Mouse (Mus musculus) heart, embryonic 16.5 days (tissue): ENCODE data around the gene Klhl23. TPM values are rescaled to one million over a fixed set of nuclear protein-coding genes. Genes with fewer than 3 reads are reported as not detected.

Experiments used
- ATAC-seq: fragments of 200-750 bp; cut with Nextera tagmentation; replicated peaks from 2 replicates; pipeline ENCODE4 v1.8.0; 2017; ENCODE audit warnings: moderate number of reproducible peaks; ENCODE audit not compliant: insufficient read depth, low FRiP score; ENCODE audit errors: extremely low read depth
- H3K27ac ChIP-seq: fragments of 300-500 bp; sonication (generic); 2 replicates; pipeline ENCODE4 v1.5.1; 2014; ENCODE audit warnings: mild to moderate bottlenecking, low read length, control low read depth, moderate library complexity
- H3K27me3 ChIP-seq: fragments of 300-500 bp; sonication (generic); 2 replicates; pipeline ENCODE4 v1.6.1; 2014; ENCODE audit warnings: low read length, mixed read lengths; ENCODE audit not compliant: control insufficient read depth, insufficient read depth
- H3K36me3 ChIP-seq: fragments of 300-500 bp; sonication (generic); 2 replicates; pipeline ENCODE4 v1.6.1; 2014; ENCODE audit not compliant: control insufficient read depth, insufficient read depth
- H3K4me1 ChIP-seq: fragments of 300-500 bp; sonication (generic); 2 replicates; pipeline ENCODE4 v1.6.1; 2014; ENCODE audit warnings: low read length, mixed read lengths; ENCODE audit not compliant: control insufficient read depth, insufficient read depth
- H3K4me2 ChIP-seq: fragments of 300-500 bp; sonication (generic); 2 replicates; pipeline ENCODE4 v1.6.1; 2014; ENCODE audit warnings: low read depth, mild to moderate bottlenecking, control low read depth, low read length
- H3K4me3 ChIP-seq: fragments of 300-500 bp; sonication (generic); 2 replicates; pipeline ENCODE4 v1.5.1; 2014; ENCODE audit warnings: mild to moderate bottlenecking, control low read depth, low read length
- H3K9ac ChIP-seq: fragments of 300-500 bp; sonication (generic); 2 replicates; pipeline ENCODE4 v1.6.1; 2014; ENCODE audit warnings: low read length, control low read depth
- H3K9me3 ChIP-seq: fragments of 300-500 bp; sonication (generic); replicated peaks from 2 replicates; pipeline ENCODE4 v1.6.1; 2016; ENCODE audit warnings: low read length; ENCODE audit not compliant: control insufficient read depth
- WGBS: fragments of 180-500 bp; shearing (Covaris S2); extraction: QIAGEN DNeasy Blood & Tissue Kit; methylation state at CpG from one replicate; pipeline ENCODE4 v1.1.7; 2014; 5-methylcytosine and 5-hydroxymethylcytosine counted together
- polyA plus RNA-seq: library from polyadenylated mRNA; unstranded; fragments of >200 nt; fragmentation: Nextera tagmentation; extraction: Ambion mirVana; gene quantifications from 2 replicates; pipeline ENCODE4 v1.2.1, GENCODE M21; 2015

Gene Klhl23
- polyA plus RNA-seq, 1 experiment from 2014 or later = 57.5 TPM

- WGBS = 2% methylated on average over 41 of the region's 45 CpGs
- ATAC-seq = peak; percentile 78
- peak overlapping the region; percentile 67 for H3K4me2 ChIP-seq
Observed at GRCm38 (mm10) chr2:69823129-69823677, 1.5 kb downstream of the Klhl23 start.

GRCm38 (mm10) chr2:69825898-69826297 lies 4.2 kb downstream of the Klhl23 start:
- Histone ChIP-seq H3K36me3 (peaks cover 10% of the 10 kb centered on the region), H3K4me1 (peaks cover 18% of the 10 kb centered on the region), H3K4me3 (no peak overlapping the region), H3K9ac (no peak overlapping the region), H3K27me3 (no peaks in the 10 kb centered on the region), H3K9me3 (no peaks in the 10 kb centered on the region), H3K4me2 (no peak overlapping the region), H3K27ac (peak overlapping the region; percentile 39; the same call in 1 of the 2 replicates)
- ATAC-seq = no peak
- WGBS = 72% methylated on average over 10 of the region's 10 CpGs

More at GRCm38 (mm10) chr2:69823129-69823677, 1.5 kb downstream of the Klhl23 start:
- H3K4me1 ChIP-seq = peaks cover 18% of the 10 kb centered on the region
- peaks cover 7% of the 10 kb centered on the region for H3K36me3 ChIP-seq
- H3K27ac ChIP-seq = peak overlapping the region; percentile 98
- H3K4me3 ChIP-seq = peak overlapping the region; percentile 90
- H3K9ac ChIP-seq = peak overlapping the region; percentile 95
- H3K27me3 ChIP-seq = no peaks in the 10 kb centered on the region
- H3K9me3 ChIP-seq = no peaks in the 10 kb centered on the region

DNA sequence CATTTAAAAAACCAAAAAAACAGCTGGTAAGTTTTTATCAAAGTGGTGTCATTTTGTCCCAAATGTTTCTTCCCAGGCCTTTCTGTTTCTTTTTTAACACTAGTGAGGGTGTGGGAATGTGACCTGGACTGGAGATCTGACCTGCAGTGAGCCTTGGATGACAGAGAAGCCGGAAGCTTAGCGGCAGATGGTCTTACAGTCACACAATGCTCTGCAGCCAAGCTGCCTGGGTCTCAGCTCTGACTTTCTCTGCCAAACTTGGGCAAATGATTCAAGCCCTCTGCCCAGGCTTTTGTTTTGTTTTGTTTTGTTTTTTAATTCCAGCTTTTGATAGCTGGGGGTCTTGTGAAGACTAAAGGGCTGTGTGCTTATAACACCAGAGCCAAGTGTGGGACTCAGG lies 4.6 kb downstream of the Klhl23 start:
- Histone ChIP-seq H3K27me3 (no peaks in the 10 kb centered on the region), H3K36me3 (peaks cover 14% of the 10 kb centered on the region), H3K4me1 (peaks cover 15% of the 10 kb centered on the region), H3K9me3 (no peaks in the 10 kb centered on the region), H3K4me2 (no peak overlapping the region), H3K4me3 (no peak overlapping the region), H3K27ac (no peak overlapping the region), H3K9ac (no peak overlapping the region)
- no peak for ATAC-seq
- WGBS = 84% methylated on average over 2 of the region's 2 CpGs

GRCm38 (mm10) chr2:69828031-69828430 lies 6.3 kb downstream of the Klhl23 start:
- Histone ChIP-seq H3K27ac (no peak overlapping the region), H3K9ac (no peak overlapping the region), H3K4me2 (no peak overlapping the region), H3K4me1 (peaks cover 15% of the 10 kb centered on the region), H3K27me3 (no peaks in the 10 kb centered on the region), H3K4me3 (no peak overlapping the region), H3K36me3 (peaks cover 19% of the 10 kb centered on the region), H3K9me3 (no peaks in the 10 kb centered on the region)
- 34% methylated on average over 7 of the region's 7 CpGs for WGBS
- ATAC-seq = no peak

- H3K4me2 ChIP-seq = no peak overlapping the region
- no peaks in the 10 kb centered on the region for H3K27me3 ChIP-seq
- H3K4me1 ChIP-seq = peaks cover 5% of the 10 kb centered on the region; the same call in 1 of the 2 replicates
- no peak overlapping the region for H3K9ac ChIP-seq
- H3K27ac ChIP-seq = no peak overlapping the region
- H3K36me3 ChIP-seq = peaks cover 33% of the 10 kb centered on the region
- ATAC-seq = no peak
- 70% methylated on average over 2 of the region's 2 CpGs for WGBS
- H3K4me3 ChIP-seq = no peak overlapping the region
- no peaks in the 10 kb centered on the region for H3K9me3 ChIP-seq
Observed at GRCm38 (mm10) chr2:69829680-69830079, 7.9 kb downstream of the Klhl23 start.

DNA sequence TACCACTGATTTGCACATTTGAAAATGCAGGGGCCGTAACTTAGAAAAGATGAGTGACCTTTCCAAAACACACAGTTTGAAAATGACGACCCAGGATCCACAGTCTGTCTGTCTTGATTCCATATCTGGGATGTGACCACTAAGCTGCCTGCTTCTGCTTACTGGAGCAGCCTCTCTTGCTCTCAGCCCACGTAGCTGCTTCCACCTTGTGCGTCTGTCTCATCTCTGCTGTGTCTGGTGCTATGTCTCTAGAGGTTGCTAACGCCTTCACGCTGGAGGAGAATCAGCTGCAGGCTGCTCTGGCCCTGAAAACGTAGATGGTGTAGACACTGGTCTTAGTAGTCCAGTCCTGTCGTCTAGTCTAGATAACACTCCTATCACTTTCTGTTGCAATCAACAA lies 8.4 kb downstream of the Klhl23 start:
- Histone ChIP-seq H3K9ac (no peak overlapping the region), H3K27me3 (no peaks in the 10 kb centered on the region), H3K9me3 (no peaks in the 10 kb centered on the region), H3K4me2 (no peak overlapping the region), H3K4me3 (no peak overlapping the region), H3K27ac (no peak overlapping the region), H3K36me3 (peaks cover 37% of the 10 kb centered on the region), H3K4me1 (peaks cover 3% of the 10 kb centered on the region; the same call in 1 of the 2 replicates)
- 76% methylated on average over 8 of the region's 8 CpGs for WGBS
- no peak for ATAC-seq

GRCm38 (mm10) chr2:69837244-69837967 lies 15.7 kb downstream of the Klhl23 start:
- no peak for ATAC-seq
- 86% methylated on average over 5 of the region's 7 CpGs for WGBS
- Histone ChIP-seq H3K4me1 (no peaks in the 10 kb centered on the region), H3K9me3 (no peaks in the 10 kb centered on the region), H3K4me3 (no peak overlapping the region), H3K27me3 (no peaks in the 10 kb centered on the region), H3K4me2 (no peak overlapping the region), H3K36me3 (peaks cover 30% of the 10 kb centered on the region), H3K27ac (no peak overlapping the region), H3K9ac (no peak overlapping the region)

DNA sequence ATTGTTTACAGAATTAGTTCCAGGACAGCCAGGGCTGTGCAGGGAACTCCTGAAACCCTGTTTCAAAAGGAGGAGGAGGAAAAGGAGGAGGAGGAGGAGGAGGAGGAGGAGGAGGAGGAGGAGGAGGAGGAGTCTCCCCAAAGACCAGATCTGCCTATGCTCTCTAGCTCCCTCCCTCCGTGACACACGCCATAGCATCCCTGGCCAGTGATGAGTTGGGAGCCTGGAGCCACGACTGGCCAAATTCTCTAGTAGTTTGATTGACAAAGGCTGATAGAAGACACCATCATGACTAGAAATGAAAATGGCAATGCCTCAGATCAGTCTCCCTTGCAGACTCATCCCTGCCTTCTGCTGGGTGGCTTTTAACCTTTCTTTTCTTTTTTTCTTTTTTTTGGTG lies 16.3 kb downstream of the Klhl23 start:
- no peak overlapping the region for H3K9ac ChIP-seq
- H3K4me3 ChIP-seq = no peak overlapping the region
- ATAC-seq = no peak
- no peak overlapping the region for H3K27ac ChIP-seq
- H3K4me2 ChIP-seq = no peak overlapping the region
- no peaks in the 10 kb centered on the region for H3K4me1 ChIP-seq
- H3K36me3 ChIP-seq = peaks cover 27% of the 10 kb centered on the region
- H3K9me3 ChIP-seq = no peaks in the 10 kb centered on the region
- WGBS = 47% methylated on average over 3 of the region's 3 CpGs
- H3K27me3 ChIP-seq = no peaks in the 10 kb centered on the region

DNA sequence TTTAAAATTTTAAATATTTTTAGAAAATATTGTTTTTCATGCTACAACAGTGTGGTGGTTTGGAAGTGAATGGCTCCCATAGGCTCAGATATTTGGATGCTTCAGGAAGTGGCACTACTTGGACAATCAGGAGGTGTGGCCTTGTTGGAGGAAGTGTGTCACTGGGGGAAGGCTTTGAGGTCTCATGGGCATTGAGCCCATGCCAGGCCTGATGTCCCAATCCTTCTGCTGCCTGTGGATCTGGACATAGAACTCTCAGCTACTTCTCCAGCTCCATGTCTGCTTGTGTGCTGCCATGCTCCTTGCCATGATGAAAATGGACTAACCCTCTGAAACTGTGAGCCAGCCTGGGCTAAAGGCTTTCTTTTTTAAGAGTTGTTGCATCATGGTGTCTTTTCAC lies 17.0 kb downstream of the Klhl23 start:
- ATAC-seq = no peak
- H3K36me3 ChIP-seq = peaks cover 20% of the 10 kb centered on the region
- no peaks in the 10 kb centered on the region for H3K27me3 ChIP-seq
- H3K9ac ChIP-seq = no peak overlapping the region
- H3K4me2 ChIP-seq = no peak overlapping the region
- H3K4me3 ChIP-seq = no peak overlapping the region
- H3K4me1 ChIP-seq = no peaks in the 10 kb centered on the region
- no peaks in the 10 kb centered on the region for H3K9me3 ChIP-seq
- no peak overlapping the region for H3K27ac ChIP-seq
